Mouse (Mus musculus) erythroblast, embryonic 14.5 days (primary cell): Measurements from ENCODE around the gene Fbxo46.

ENCODE experiments used
- GATA1 ChIP-seq: IDR thresholded peaks from 2 replicates; pipeline ENCODE4 v1.6.1; 2012; ENCODE audit warnings: low read length, inconsistent platforms, mixed read lengths
- TAL1 ChIP-seq: IDR thresholded peaks from 3 replicates; pipeline ENCODE4 v1.6.1; 2012; ENCODE audit warnings: low read length, inconsistent platforms, mixed read lengths

DNA sequence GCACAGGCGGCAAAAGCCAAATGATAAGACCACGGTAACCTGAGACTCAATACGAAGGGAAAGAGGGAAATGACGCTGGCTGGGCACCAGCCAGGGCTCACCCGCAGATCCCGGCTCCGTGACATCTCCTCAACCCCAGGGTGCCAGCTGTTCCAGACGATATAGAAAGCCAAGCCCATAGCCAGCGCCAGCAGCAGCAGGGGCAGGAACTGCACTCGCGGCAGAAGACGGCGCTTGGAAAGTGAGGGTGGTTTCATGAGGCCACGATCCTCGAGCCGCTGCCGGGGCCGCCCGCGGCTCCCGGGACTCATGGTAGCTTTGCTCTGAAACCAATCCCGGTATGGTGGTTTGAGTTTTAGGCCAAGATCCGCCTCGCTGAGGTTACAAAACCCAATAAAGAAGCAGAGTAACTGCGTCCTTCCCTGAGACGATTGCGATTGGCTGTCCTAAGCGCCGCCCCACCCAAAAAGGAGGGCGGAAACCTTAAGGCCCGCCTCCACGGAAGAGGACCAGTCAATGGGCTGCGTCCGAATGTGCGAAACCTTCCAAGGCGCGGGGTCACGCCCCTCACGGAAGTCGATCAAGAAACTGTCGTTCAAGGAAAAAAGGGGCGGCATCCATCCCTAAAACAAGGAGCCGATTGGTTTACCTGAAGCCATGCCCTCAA, 29.3 kb downstream of the Fbxo46 start, which contains the start of gene Qpctl:
- TF ChIP-seq TAL1 (no peak), GATA1 (no peak)
